In the genomic region with DNA sequence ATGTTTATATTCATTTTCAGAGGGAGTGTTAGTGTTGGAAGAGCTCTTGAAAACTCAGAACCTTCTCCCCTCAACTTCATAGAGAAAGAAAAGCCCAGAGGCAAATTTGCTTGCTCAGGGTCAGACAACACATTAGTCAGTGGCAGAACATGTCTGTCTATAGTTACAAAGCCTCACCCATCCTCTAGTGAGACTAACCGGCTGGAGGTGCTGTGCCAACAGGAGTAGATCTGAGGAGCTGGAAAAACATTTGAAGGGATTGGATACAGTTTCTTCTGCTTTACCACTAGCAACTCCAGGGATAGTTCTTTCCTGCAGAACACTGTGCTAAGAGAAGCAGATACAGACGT, we compare ENCODE assay signal across 9 mouse cellular contexts. TPM values are rescaled to one million over a fixed set of nuclear protein-coding genes. Genes with fewer than 3 reads are reported as not detected.
DNase-seq lines count a peak whose midpoint lies in the region; ATAC-seq and TF ChIP-seq lines count a peak whose summit lies in the region.
"Had no signal": no experiment of that assay in that cellular context is flagged by ENCODE, and none has a peak within 500 bp of the region (broad histone marks: within the 10 kb centered on the region; RNA-seq: fewer than 3 reads in every experiment).

No protein-coding gene starts in this region.

- intact Hi-C loops in heart, adult 2 months (cut with DNase I) = loop anchor here (1.0 to 2.0 kb wide), 2 partner anchors 23 to 37 kb away; partner anchors contain the start of gene Psmb6

- H3K9me3 ChIP-seq in forebrain, embryonic 12.5 days = no peaks in the 10 kb centered on the region
- H3K9me3 ChIP-seq in liver, embryonic 13.5 days (replicated peaks) = no peaks in the 10 kb centered on the region

- no peaks in the 10 kb centered on the region for H3K27me3 ChIP-seq in heart, adult 2 months (ENCODE audit: control insufficient read depth, insufficient read depth, low read length)
- H3K27me3 ChIP-seq in forebrain, embryonic 12.5 days = no peaks in the 10 kb centered on the region
- H3K27me3 ChIP-seq in liver, embryonic 13.5 days = no peaks in the 10 kb centered on the region

- H3K4me1 ChIP-seq in heart, adult 2 months (ENCODE audit: control insufficient read depth, insufficient read depth, low read length) = peaks cover 6% of the 10 kb centered on the region
- H3K4me1 ChIP-seq in forebrain, embryonic 12.5 days = peaks cover 40% of the 10 kb centered on the region
- peaks cover 48% of the 10 kb centered on the region for H3K4me1 ChIP-seq in liver, embryonic 13.5 days (replicated peaks)

- WGBS in heart, adult 2 months = 0% methylated on average over 2 of the region's 2 CpGs
- 3% methylated on average over 2 of the region's 2 CpGs for WGBS in forebrain, embryonic 12.5 days
- WGBS in liver, embryonic 13.5 days (ENCODE audit: insufficient replicate concordance) = 6% methylated on average over 2 of the region's 2 CpGs

- H3K79me2 ChIP-seq in heart, adult 2 months (replicated peaks; ENCODE audit: control insufficient read depth, insufficient read depth, low read length) = peaks cover under 1% of the 10 kb centered on the region; the same call in 1 of the 2 replicates

- DNase-seq in heart, adult 2 months = no peak
- DNase-seq in heart, adult 11 months = no peak
- DNase-seq in 3T3-L1 (ENCODE audit: low read depth, low spot score) = peak; percentile 80
- no peak for DNase-seq in liver, embryonic 13.5 days
- DNase-seq in left cerebral cortex, adult 11 months (ENCODE audit: low spot score) = no peak

- TF ChIP-seq CTCF in heart, adult 2 months (IDR thresholded peaks at IDR 0.05) = 0 out of 2 replicates have a peak, but pooled peaks have one; percentile 5

- no peaks in the 10 kb centered on the region for H3K36me3 ChIP-seq in heart, adult 2 months (ENCODE audit: control insufficient read depth, insufficient read depth, low read length)
- H3K36me3 ChIP-seq in forebrain, embryonic 12.5 days (replicated peaks) = no peaks in the 10 kb centered on the region
- H3K36me3 ChIP-seq in liver, embryonic 13.5 days = 0 out of 2 replicates have a peak, but pooled peaks cover 3% of the 10 kb centered on the region

- no peak for TF ChIP-seq EP300 in heart, adult 2 months (IDR thresholded peaks at IDR 0.05; ENCODE audit: insufficient read depth, low read depth, low read length)

- peak overlapping the region; percentile 71; the same call in 1 of the 2 replicates for H3K9ac ChIP-seq in heart, adult 2 months (ENCODE audit: low read depth, low read length)
- peak overlapping the region; percentile 82 for H3K9ac ChIP-seq in forebrain, embryonic 12.5 days
- H3K9ac ChIP-seq in liver, embryonic 13.5 days = peak overlapping the region; percentile 88

- peak overlapping the region; percentile 91 for H3K4me3 ChIP-seq in heart, adult 2 months
- H3K4me3 ChIP-seq in forebrain, embryonic 12.5 days (replicated peaks) = peak overlapping the region; percentile 81
- H3K4me3 ChIP-seq in liver, embryonic 13.5 days (replicated peaks) = peak overlapping the region; percentile 86

- H3K27ac ChIP-seq in heart, adult 2 months = peak overlapping the region; percentile 87; the same call in 1 of the 2 replicates
- peak overlapping the region; percentile 84 for H3K27ac ChIP-seq in forebrain, embryonic 12.5 days
- peak overlapping the region; percentile 77 for H3K27ac ChIP-seq in liver, embryonic 13.5 days

- ATAC-seq in forebrain, embryonic 12.5 days (ENCODE audit: low FRiP score) = no peak
- peak; percentile 8; the same call in 1 of the 2 replicates for ATAC-seq in liver, embryonic 13.5 days (ENCODE audit: low read depth)
- no peak for ATAC-seq in granulocyte monocyte progenitor cell, adult 5-6 weeks (replicated peaks; ENCODE audit: poor library complexity, severe bottlenecking)
- ATAC-seq in cerebellum, adult (ENCODE audit: insufficient number of reproducible peaks, low FRiP score, low TSS enrichment) = no peak

- peak overlapping the region; percentile 96 for H3K4me2 ChIP-seq in forebrain, embryonic 12.5 days
- peak overlapping the region; percentile 98 for H3K4me2 ChIP-seq in liver, embryonic 13.5 days

- TF ChIP-seq POLR2A in heart, adult 2 months (IDR thresholded peaks at IDR 0.05; ENCODE audit: insufficient read depth, low read depth, low read length) = no peak

RNA-seq across cellular contexts. Expression of gene Mink1, which starts 0.8 kb away (rescaled TPM):
- 10 to 100 TPM; 41.3 to 46.8 TPM for total RNA-seq in heart, adult 2 months (2021)
- polyA plus RNA-seq in heart, adult 2 months (2012; rRNA removed) = 40.8 and 49.6 TPM in 2 replicates
- 15.3 and 17.4 TPM in 2 replicates for polyA plus RNA-seq in forebrain, embryonic 12.5 days (2016; fragmentation: Nextera tagmentation; extraction: Ambion mirVana)
- polyA plus RNA-seq in liver, embryonic 13.5 days (2015; fragmentation: Nextera tagmentation; extraction: Ambion mirVana) = 3.5 and 5.2 TPM in 2 replicates
- 25.0 and 36.1 TPM in 2 replicates for total RNA-seq in granulocyte monocyte progenitor cell, adult 5-6 weeks (2014; fragmentation: Nextera tagmentation)
- total RNA-seq in granulocyte monocyte progenitor cell, adult 5-6 weeks (2017) = 11.2 and 13.3 TPM in 2 replicates

RNA-seq across cellular contexts. Expression of gene Pld2, which starts 22.0 kb away (rescaled TPM):
- total RNA-seq in heart, adult 2 months (2021) = 1 to 10 TPM; 4.3 to 5.8 TPM
- polyA plus RNA-seq in heart, adult 2 months (2012; rRNA removed) = 15.1 and 21.0 TPM in 2 replicates
- 3.4 and 4.0 TPM in 2 replicates for polyA plus RNA-seq in forebrain, embryonic 12.5 days (2016; fragmentation: Nextera tagmentation; extraction: Ambion mirVana)
- 1.3 and 1.5 TPM in 2 replicates for polyA plus RNA-seq in liver, embryonic 13.5 days (2015; fragmentation: Nextera tagmentation; extraction: Ambion mirVana)
- total RNA-seq in granulocyte monocyte progenitor cell, adult 5-6 weeks (2014; fragmentation: Nextera tagmentation) = 0.99 and 6.2 TPM in 2 replicates
- 0.10 and 0.26 TPM in 2 replicates for total RNA-seq in granulocyte monocyte progenitor cell, adult 5-6 weeks (2017)

RNA-seq across cellular contexts. Expression of gene Gm40193, which starts 29.2 kb away (rescaled TPM):
- not detected for total RNA-seq in heart, adult 2 months (2021)
- polyA plus RNA-seq in heart, adult 2 months (2012; rRNA removed) = not detected in 2 replicates
- not detected in 2 replicates for polyA plus RNA-seq in forebrain, embryonic 12.5 days (2016; fragmentation: Nextera tagmentation; extraction: Ambion mirVana)
- not detected in 2 replicates for polyA plus RNA-seq in liver, embryonic 13.5 days (2015; fragmentation: Nextera tagmentation; extraction: Ambion mirVana)
- not detected in 2 replicates for total RNA-seq in granulocyte monocyte progenitor cell, adult 5-6 weeks (2014; fragmentation: Nextera tagmentation)
- total RNA-seq in granulocyte monocyte progenitor cell, adult 5-6 weeks (2017) = not detected in 2 replicates
- total RNA-seq: left cerebral cortex, postnatal 10 days had no signal

RNA-seq across cellular contexts. Expression of gene Psmb6, which starts 36.7 kb away (rescaled TPM):
- total RNA-seq in heart, adult 2 months (2021) = 100 to 1,000 TPM; 204 to 231 TPM
- 296 and 367 TPM in 2 replicates for polyA plus RNA-seq in heart, adult 2 months (2012; rRNA removed)
- 758 and 788 TPM in 2 replicates for polyA plus RNA-seq in forebrain, embryonic 12.5 days (2016; fragmentation: Nextera tagmentation; extraction: Ambion mirVana)
- 372 and 419 TPM in 2 replicates for polyA plus RNA-seq in liver, embryonic 13.5 days (2015; fragmentation: Nextera tagmentation; extraction: Ambion mirVana)
- 243 and 281 TPM in 2 replicates for total RNA-seq in granulocyte monocyte progenitor cell, adult 5-6 weeks (2014; fragmentation: Nextera tagmentation)
- 290 and 384 TPM in 2 replicates for total RNA-seq in granulocyte monocyte progenitor cell, adult 5-6 weeks (2017)

RNA-seq across cellular contexts. Expression of gene Gltpd2, which starts 42.9 kb away (rescaled TPM):
- not detected for total RNA-seq in heart, adult 2 months (2021)
- not detected in 2 replicates for polyA plus RNA-seq in heart, adult 2 months (2012; rRNA removed)
- polyA plus RNA-seq in forebrain, embryonic 12.5 days (2016; fragmentation: Nextera tagmentation; extraction: Ambion mirVana) = not detected in 2 replicates
- polyA plus RNA-seq in liver, embryonic 13.5 days (2015; fragmentation: Nextera tagmentation; extraction: Ambion mirVana) = 19.6 and 20.0 TPM in 2 replicates
- total RNA-seq in granulocyte monocyte progenitor cell, adult 5-6 weeks (2014; fragmentation: Nextera tagmentation) = not detected in 2 replicates
- total RNA-seq in granulocyte monocyte progenitor cell, adult 5-6 weeks (2017) = not detected in 2 replicates
- total RNA-seq: left cerebral cortex, postnatal 10 days had no signal
